Mouse (Mus musculus) yolk sac, embryonic 10.5 days (tissue): ENCODE data around the gene Pih1d1.
"Not testable (repeated sequence)": the region's sequence is repeated elsewhere in the genome, so short reads cannot be mapped to it uniquely, and the experiment has no call there.

Experiments used
- DNase-seq: peaks from one replicate; pipeline ENCODE4 v3.0.0-alpha.2; 2017; ENCODE audit warnings: low spot score

Pih1d1 gene

DNA sequence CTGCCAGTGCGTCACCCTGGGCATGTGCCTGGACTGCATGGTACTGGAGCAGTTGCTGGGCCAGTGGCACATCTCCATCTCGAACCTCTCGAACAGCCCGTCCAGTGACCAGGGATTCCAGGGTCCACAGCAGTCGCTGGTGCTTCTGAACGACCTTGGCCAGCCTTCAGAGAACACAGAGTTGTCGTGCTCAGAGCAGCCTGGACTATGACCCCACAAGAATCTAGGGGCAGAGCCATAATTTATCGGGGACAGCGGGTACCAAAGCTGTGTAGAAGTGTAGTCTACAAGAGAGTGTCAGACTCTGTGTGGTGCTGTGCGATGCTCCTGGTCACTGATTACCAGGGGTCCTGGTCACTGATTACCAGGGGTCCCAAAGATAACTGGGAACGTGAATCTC is 6.2 kb upstream of the Pih1d1 start:
- peak; percentile 63 for DNase-seq

DNA sequence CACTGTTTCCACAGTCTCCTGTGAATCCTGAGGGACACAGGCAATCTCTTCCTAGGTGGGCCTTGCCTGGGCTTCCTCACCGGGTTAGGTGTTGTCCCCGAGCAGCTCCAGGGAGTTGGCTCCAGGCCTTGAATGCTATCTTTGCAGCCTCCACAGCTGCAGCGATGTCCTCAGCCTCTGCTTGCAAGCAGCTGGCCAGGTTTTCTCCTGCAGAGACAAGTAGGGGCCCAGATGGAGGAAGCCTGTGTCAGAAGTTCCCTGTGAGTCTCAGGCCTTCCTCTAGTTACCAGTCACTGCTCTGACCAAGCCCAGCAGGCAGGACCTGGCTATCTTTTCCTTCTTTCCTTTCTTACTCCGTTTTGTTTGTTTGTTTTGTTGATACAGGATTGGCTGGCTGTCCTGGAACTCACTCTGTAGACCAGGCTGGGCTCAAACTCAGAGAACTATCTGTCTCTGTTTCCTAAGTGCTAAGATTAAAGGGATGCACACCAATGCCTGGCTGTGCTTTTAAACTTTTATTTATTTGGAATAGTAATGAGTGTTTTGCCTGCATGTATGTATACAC is 5.5 kb upstream of the Pih1d1 start:
- peak; percentile 35 for DNase-seq

DNA sequence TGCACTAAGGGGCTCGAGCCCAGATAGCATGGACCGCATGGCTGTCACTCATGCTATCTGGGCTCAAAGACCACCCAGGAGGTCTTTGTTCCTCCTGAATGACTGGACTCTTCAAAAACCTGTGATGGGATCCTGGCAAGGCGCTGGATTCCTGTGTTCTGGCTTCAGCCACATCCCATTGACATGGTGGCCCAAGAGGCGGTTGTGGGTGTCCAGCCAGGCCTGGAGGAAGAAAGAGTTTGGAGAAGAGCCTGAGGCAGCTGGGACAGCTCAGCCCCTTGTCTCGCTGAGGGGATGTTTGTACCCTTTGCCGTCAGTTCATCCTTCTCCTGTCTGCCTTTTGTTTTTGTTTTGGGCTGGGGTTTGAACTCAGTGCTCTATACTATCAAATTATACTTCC is 4.6 kb upstream of the Pih1d1 start:
- no peak for DNase-seq

DNA sequence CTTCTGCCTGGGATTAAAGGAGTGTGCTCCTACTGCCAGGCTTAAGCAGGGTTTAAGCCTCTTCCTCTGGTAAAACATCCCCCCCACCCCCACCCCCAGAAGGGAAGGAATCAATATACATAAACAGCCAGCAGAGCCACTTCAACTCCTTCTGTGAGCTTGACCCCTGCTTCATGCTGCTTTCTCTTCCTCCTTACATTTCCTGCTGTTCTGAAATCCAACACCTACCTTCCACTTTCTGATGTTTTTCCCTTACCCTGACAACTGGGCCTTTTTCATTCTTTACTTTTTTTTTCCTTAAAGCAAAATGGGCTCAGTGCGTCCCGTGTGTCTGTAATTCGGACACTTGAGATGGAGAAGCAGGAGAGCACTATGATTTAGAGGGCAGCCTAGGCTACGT is 3.8 kb upstream of the Pih1d1 start:
- DNase-seq: no peak

DNA sequence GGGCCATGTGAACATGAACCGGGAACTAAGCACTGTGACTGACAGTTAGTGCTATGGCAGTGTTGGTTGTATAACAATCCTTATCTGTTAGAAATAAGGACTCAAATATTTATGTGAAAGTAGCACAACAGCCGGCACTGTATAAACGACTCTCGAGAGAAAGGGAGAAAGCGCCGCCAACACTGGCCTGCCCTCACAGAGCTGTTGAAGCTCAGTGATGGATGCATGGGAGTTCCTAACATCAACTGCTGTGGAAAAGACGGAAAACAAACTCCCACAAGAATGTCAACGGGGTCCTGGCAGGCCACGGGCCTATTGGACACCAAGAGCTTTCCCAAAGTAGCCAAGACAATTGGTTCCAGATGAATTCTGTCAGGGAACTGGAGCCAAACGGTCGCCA is 2.8 kb upstream of the Pih1d1 start:
- DNase-seq: no peak

DNA sequence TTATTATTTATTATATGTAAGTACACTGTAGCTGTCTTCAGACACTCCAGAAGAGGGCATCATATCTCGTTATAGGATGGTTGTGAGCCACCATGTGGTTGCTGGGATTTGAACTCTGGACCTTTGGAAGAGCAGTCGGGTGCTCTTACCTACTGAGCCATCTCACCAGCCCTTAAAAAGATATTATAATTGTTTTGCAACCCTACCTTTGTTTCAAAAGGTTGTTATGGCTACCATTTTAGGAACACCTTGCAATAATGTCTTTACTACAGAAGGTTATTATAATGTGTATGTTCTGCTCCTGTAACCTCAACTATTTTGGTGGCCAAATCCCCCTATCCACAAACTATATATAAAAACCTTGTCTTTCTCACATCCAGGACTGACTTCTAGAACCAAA is 1.1 kb upstream of the Pih1d1 start:
- DNase-seq: not testable (repeated sequence)

DNA sequence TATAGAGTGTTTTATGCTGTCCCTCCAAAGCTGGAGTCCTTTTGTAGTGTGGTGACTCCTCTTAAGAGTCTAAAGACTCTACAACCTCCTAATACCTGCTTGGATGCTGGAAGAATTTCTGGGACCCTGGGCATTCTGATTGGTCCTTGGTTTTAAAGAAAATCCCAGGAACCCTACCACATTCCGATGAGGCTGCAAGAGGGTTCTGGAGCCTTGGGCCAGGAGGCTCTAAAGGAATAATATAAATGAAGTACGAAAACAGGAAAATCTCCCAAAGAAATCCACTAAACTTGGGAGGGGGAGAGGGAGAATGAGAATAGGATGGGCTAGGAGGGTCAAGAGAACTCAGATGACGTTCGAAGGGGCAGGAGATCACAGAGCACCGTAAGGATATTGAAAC is 517 bp upstream of the Pih1d1 start:
- no peak for DNase-seq

DNA sequence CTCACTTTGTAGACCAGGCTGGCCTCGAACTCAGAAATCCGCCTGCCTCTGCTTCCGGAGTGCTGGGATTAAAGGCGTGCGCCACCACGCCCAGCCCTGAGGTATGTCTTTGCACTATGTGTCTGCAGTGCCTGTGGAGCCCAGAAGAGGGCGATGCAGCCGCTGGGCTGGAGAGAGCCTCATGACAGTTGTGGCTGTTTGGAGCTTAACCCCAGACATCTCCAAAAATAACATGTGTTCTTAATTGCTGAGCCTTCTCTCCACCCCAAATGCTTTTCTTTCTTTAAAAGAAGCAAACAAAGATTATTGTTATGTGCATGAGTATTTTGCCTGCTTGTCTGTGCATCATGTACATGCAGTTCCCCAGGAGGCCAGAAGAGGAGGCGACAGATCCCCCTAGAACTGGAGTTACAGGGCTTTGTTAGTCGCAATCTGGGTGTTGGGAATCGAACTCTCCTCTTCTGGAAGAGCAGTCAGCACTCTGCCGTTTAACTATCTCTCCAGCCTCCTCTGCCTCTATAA is 951 bp downstream of the Pih1d1 start:
- no peak for DNase-seq

DNA sequence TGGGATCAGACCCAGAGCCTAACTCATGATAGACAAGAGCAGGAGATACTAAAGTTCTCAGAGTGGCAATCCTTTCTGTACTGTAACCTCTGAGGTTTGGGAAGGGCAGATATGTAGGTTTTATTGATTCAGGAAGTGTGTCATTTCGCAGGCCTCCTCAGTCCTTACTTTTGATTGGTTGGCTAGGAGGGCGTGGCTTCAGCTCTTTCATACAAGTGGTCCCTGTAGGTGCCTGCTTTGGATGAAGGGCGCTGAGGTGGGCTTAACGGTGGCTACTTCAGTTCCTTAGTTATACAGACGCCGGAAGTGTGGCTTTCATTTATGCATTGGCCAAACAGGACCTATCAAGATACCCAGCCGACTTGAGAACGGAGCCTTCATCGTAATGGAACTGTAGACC is 1.5 kb downstream of the Pih1d1 start:
- no peak for DNase-seq

DNA sequence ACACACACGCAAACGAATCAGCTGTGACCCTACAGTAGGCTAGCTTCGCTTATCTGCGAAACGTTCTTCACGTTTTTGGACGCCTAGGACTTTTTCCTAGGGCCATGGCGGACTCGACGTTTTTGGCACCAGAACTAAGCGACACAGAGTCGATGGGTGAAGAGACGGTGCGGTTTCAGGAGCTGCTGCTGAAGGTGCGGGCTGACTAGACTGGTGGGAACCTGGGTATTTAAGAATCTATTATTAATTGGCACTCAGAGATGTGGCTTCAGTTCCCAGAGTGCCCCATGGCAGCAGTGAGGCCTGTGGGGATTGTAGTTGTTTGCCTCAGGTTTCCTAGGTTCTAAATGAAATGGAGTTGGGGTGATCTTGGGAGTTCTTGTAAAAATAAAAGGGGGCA is 2.1 kb downstream of the Pih1d1 start:
- DNase-seq: no peak

DNA sequence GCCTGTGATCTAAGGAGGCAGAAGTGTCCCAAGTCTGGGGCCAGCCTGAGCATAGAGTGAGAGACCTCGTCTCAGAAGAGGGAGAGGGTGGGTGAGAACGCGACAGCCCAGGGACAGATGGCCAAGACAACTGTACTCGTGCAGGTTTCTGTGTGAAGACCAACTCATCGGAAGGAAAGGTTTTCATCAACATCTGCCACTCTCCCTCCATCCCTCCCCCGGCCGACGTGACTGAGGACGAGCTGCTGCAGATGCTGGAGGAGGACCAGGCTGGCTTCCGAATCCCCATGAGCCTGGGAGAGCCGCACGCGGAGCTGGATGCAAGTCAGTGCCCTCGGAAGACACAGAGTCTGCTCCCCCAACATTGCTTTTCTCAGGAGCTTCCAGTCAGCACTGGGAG is 3.4 kb downstream of the Pih1d1 start:
- no peak for DNase-seq

DNA sequence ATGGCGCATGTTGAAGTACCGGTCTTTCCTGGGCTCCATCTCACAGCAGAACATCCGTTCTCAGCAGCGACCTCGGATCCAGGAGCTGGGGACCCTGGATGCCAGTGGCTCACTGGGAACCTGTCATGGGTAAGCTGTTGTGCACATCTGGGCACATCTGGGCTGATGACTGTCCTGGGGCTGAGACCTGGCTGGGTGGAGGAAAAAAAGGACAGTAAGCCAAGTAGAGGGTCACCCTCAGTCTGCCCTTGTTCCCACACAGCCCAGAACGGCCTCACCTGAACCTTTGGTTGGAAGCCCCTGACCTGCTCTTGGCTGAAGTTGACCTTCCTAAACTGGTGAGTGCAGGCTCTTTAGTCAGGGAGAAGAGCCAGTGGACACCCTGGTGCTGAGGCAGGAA is 4.9 kb downstream of the Pih1d1 start:
- no peak for DNase-seq

DNA sequence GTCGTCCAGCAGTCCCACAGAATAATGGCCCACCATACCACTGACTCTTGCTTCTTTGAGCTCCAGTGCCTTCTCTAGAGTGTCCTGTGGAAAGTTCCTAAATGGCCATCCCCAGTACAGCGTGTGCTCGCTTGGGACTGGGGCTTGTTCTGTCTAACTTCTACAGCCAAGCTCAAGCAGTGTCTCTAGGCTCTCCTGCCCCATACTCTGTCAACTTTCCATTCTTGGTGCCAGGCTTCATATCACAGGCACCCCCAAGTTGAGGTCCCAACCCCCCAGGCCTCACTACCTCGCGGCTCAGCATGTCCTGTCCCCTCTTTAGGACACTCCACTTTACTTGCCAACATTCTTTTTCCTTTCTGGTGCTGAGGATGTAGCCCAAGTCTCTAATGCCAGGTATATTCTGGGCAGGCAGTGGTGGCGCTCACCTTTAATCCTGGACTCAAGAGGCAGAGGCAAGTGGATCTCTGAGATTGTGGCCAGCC is 6.3 kb downstream of the Pih1d1 start:
- no peak for DNase-seq

DNA sequence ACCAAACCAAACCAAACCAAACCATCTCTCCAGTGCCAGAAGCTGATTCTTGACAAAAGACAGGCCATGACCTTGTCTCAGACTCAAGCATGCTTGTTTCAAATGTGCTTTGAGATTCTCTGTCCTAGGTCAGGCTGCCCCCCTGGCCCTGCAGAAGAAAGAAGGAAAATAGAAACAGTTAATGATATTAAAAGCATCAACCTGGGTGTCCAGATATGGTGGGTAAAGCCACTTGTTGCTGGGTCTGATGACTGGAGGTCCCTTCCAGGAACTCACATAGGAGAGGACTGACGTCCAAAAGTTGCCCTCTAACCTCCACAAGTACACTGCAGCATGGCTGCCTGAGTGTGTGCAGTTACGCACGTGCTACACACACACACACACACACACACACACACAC is 6.8 kb downstream of the Pih1d1 start:
- DNase-seq: no peak

DNA sequence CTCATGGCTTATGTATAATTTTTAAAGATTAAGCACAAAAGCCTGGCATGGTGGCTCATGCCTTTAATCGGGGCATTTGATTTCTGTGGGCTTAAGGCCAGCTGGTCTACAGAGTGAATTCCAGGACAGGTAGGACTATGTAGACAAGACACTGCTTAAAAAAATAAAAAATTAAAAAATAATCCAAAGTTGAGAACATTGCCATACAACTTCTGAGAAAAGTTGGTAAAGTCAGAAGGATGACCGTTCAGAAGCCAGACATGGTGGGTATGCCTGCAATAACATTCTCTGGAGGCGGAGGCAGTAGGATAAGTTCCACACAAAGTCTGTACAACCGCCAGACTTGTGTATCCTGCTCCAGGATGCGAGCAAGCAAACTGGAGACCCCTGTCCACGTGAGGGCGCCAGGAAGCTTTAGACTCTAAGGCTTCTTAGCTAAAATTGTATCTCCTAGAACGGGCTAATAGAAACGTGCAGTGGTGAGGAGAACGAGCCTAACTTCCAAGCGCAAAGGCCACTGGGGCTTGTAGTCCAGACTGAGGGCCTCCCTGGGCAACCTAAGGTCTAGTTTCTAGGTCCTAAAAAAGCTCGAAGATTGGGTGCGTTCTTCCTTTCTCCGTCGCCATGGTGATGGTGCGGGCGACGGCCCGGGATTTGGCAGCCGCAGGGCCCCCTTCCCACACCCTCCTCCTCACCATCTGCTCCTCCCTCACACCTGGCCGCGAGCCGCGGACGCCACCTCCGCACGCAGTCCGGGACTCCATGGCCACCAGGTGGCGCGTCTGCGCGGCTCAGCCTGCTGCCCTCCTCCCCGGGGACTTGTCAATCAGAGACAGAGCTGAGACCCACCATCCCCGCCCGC is 7.7 kb downstream of the Pih1d1 start:
- DNase-seq: peak; percentile 89

DNA sequence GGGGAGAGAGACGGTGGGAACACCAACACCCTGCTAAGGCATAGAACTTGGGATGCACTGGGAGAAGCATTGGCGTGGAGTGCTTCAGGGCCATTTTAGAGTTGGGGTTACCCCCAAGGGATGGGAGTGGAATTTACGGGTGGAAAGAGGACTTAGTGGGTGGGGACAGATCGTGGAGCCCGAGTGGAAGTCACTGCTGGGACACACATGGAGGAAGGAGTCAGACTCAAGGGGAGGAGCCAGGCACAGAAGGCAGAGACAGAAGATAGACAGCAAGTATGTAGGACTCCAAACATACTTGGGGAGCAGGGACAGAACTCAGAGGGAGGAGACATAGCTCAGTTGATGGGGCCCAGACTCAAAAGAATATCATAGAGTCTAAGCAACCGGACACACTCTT is 8.4 kb downstream of the Pih1d1 start:
- DNase-seq: no peak

DNA sequence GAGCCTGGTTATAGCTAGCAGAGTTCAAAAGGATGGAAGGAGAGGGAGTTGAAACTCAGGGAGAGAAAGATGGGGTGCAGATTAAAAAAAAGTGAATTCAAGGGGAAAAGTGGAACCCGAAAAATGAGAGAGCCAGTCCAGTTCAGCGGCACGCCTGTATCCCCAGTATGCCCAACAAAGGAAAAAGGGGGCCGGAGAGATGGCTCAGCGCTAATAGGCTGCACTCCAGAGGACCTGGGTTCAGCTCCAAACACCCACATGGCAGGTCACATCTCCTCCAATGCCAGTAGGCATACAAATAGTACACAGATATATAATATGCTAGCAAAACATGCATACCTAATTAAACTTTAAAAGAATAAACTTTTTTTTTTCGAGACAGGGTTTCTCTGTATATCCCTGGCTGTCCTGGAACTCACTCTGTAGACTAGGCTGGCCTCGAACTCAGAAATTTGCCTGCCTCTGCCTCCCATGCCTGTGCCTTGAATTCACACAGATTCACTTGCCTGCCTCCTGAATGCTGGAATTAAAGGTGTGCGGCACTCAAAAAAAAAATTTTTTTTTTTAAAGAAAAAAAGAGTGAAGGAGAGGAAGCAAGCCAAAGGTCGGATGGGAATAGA is 9.0 kb downstream of the Pih1d1 start:
- DNase-seq: no peak

DNA sequence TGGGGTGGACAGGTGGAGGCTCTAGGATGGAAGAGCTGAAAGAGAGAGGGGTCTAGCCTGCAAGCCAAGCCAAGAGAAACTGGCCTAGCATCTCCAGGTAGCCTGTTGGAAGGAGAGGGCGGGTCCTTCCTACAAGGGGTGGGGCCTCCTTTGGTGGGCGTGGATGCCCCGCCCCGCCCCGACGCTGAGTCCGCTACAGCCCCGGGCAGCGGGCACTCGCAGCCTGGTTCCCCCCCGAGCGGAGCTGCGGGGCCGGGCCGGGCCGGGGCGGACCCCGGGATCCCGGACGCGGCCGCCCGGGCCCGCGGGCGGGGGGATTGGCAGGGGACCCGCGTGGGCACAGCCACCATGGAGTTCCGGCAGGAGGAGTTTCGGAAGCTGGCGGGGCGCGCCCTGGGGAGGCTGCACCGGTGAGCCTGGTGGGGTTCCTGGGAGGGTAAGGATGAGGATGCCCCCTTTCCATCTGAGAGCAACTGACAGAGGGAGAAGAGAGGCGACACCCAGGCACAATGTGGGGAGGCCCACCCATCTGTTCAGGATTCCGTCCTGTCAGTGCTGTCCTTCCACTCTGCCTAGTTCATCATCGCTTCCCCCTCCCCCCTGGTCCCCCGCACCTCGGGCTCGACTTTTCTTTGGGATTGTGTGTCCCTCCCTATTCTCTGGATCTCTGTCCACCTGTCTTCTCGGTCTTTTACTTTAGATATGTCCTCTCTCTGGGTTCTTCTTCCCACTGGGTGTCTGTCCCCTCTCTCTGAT is 9.8 kb downstream of the Pih1d1 start, which contains the start of gene Slc17a7:
Gene Slc17a7, plus strand, starts transcription at position 215 of the 756 bp plus-strand sequence.
- no peak for DNase-seq

DNA sequence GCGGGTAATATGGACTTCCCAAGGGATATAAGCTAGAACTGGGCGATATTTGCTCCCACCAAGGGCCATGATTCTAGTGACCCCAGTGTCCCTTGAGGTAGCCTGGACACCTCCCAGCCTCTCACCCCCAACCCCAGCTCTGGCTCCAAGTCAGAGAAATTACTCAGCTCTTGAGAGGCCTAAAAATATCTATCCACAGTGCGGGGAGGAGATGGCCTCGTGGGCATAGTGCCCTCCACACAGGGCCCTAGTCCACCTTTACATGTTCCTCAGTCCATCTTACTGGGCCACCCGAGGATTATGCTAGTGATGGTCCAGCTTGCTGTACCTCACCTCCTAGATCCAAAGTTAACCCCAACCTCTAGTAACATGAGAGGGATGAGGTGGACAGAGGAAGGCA is 10.7 kb downstream of the Pih1d1 start:
- DNase-seq: no peak

DNA sequence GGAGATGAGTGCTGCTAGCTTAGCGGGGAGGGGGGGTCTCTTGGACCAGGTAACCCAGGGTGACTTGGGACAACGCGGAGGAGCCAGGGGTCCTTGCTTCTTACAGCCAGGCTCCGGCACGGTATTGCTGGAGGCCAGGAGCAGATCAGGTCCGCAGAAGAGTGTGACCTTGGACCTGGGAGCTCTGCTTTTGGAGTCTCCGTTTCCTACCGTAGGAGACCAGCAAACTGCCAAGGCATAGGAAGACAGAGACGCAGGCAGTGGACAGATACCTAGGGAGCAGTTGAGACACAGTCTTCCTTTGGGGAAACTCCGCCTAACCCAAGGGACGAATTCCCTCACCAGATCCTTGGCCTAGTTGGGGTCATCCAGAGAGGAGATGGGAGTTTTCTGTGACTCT is 11.6 kb downstream of the Pih1d1 start:
- DNase-seq: no peak

DNA sequence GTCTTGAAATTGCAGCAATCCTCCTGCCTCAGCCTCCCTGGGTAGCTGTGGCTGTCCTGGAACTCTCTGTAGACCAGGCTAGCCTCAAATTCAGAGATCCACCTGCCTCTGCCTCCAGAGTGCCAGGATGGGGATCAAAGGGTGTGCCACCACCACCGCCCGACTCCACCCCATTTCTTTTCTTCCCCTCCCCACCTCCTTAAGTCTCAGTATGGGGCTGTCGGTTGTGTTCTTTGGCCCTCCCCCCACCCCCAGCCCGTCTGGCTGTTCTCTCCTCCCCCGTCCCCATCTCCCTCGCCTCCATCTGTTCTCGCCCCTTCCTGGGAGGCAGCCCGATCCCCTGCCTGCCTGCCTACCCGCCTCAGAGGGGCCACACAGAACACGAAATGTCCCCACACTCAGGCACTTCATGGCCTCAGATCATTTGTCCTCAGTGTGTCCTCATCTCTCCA is 12.9 kb downstream of the Pih1d1 start:
- no peak for DNase-seq

DNA sequence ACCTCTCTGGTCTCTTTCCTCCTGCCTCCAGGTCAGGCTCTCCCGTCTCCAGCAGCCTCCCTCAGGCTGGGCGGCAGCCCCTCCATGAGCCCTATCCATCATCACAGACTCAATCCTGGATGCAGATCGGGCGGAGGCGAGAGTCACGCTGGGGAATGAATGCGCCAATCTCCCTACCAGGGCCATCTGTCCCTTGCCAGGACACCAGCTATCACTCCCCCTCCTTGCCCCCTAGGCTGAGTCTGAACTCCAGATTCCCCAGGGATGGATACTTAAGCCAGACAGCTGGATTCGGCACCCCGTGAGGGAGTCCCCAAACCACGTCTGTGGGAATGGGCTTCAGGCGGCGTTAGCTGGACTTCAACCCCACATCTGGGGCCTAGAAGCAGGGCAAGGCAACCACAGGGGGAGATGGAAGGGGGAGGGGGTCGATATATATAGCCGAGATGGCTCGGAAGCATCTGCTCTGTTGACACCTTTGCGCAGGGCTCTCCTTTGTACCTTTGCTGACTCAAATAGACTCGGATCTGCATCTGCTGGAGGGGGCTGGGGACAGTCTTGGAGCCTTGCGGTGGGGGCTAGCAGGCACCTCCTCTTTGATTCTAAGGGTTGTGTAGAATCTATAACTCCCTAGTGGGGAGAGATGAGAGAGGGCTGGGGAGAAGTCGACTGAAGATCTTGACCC is 13.8 kb downstream of the Pih1d1 start:
- DNase-seq: no peak
